Mouse (Mus musculus) Muller cell, postnatal 12 days (primary cell): Measurements from ENCODE around the gene Gstp2.
"Not testable (repeated sequence)": the region's sequence is repeated elsewhere in the genome, so short reads cannot be mapped to it uniquely, and the experiment has no call there.

ENCODE experiments used
- DNase-seq: peaks from one replicate; pipeline ENCODE4 v3.0.0-alpha.2; 2015; ENCODE audit errors: inconsistent ontology term

Gene Gstp2

GRCm38 (mm10) chr19:4049069-4049468, 3.2 kb upstream of the Gstp2 start:
- DNase-seq, result not testable (repeated sequence)

DNA sequence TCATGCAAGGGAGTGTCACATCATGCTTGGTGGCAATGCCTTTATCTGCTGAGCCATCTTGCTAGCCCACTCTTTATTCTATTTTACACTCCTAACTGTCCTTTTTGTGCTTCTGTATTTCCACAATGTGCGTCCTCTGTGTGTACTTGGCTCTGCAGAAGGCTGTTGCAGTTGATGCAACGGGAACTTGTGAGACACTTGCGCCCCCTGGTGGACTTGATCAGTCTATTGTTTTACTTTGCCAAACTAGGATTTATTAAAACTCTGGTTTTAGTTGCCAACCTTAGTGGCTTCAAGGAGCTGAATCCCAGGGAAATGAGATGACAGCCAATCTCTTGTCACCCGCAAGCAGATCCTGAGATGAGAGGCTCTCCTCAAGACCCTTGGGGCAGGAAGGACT, 2.0 kb upstream of the Gstp2 start:
- DNase-seq, result peak; percentile 19

DNA sequence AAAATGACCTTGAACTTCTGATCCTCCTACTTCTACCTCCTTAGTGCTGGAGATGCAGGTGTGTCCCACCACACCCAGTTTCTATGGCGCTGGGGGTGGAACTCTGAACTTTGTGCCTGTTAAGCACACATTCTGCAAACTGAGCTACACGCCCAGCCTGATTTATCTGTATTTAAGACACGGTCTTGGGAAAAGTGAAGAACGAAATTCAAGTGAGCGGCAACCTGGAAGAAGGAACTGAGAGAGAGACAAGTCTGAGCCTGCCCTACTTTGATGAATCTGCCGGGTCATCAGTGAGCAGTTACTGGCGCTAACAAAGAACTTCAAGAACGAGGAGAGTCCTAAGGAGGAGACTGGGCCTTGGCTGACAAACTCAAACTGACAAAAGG, 1.0 kb upstream of the Gstp2 start:
- DNase-seq, result no peak

GRCm38 (mm10) chr19:4044109-4044508, 1.7 kb downstream of the Gstp2 start:
- not testable (repeated sequence) for DNase-seq

- DNase-seq, result no peak
Measured at GRCm38 (mm10) chr19:4042124-4042523, 3.7 kb downstream of the Gstp2 start.

- not testable (repeated sequence) for DNase-seq
Measured at GRCm38 (mm10) chr19:4041500-4041899, 4.3 kb downstream of the Gstp2 start.

GRCm38 (mm10) chr19:4040941-4041340, 4.9 kb downstream of the Gstp2 start:
- not testable (repeated sequence) for DNase-seq

DNA sequence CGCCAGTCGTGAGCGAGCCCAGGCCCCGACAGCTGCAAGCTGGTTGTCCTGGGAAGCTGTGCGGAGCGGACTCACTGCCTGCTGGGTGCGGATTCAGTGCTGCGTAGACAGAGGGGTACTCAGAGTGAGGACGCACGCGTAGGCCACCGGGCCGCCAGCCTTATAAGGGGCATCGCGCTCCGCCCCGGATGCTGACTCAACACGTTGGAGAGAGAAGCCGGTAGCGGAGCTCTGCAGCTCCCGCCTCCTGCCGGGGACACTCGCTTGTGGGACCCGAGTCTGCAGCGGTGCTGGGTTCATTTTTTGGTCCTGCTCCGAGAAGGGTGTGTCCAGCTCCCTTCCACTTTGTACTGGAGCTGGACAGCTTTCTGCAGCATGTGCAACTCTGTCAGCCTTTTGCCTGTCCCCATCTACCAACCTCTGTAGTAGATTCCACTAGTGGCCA, 8.0 kb downstream of the Gstp2 start, which contains the start of gene Gstp1:
Gstp1 (minus strand) TSS at position 198 of the 445 bp plus-strand sequence.
- peak; percentile 91 for DNase-seq

DNA sequence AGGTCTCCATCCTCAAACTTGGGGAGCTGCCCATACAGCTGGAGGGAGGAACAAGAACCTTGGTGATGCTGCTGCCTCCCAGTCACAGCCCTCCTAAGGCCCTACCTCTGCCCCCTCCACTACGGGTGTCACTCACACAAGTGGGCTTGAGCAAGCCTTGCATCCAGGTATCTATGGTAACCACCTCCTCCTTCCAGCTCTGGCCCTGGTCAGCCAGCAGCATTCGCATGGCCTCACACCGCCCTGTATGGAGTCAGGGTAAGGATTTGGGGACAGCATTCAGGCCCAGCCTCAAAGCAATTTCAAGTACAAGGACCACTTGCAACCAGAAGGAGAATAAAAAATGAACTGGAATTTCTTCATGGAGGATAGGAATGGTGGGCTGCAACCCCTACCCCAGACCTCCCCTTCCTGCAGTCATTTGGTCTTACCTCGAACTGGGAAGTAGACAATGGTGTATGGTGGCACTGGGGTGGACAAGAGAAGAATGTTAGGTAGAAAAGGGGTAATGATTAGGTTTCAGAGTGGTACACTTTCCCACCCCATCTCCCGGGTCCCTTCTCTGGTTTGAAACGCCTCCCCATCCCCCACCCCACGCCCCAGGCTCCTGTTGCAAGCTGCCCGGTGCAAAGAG, 8.6 kb downstream of the Gstp2 start:
- DNase-seq, result not testable (repeated sequence)

DNA sequence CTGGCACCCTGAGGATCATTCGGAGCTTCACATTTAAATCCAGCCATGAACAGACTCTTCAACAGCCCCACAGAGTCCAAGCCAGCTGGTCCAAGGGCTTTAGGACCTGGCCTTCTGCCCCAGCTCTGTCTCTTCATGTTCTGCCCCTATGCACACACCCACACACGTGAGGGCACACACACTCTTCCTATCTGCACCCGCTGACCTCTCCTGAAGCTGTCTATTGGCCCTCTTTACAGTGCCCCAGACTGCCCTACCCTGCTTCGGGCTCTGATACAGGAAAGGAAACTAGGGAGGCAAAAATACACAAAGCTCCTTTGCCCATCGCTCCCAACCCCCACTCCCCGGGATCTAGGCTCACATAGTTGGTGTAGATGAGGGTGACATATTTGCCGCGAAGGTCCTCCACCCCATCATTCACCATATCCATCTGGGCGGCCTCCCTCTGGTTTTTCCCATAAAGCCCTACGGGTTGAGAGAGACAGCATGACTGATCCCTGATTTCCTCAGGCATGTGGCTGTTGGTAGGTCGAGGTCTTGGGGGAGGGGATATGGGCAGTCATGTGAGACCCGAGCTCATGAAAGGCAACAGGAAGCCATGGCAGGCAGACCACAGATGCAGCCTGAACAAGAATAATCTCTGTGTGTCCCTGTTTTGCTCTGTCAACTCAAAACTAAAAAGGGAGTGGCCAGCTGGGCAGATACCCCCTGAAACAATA, 9.3 kb downstream of the Gstp2 start:
- DNase-seq, result no peak

DNA sequence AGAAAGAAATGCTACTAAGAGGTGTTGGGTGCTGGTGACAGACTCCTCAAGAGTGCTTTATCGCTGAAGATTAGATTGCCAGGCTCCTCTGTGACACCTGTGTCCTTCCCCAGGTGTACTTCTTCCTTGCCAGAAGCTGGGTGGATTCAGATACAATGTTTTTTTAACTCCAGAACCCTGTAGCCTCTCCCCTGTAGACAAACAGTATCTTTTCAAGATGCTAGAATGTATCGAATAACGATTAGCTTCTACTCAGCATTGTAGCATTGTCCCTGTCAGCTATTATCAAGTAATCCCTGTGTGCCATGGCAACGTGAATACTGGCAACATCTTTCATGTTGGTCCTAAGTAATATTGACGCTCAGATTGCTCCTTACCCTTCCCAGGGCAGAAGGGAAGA, 12.1 kb downstream of the Gstp2 start:
- DNase-seq, result no peak

DNA sequence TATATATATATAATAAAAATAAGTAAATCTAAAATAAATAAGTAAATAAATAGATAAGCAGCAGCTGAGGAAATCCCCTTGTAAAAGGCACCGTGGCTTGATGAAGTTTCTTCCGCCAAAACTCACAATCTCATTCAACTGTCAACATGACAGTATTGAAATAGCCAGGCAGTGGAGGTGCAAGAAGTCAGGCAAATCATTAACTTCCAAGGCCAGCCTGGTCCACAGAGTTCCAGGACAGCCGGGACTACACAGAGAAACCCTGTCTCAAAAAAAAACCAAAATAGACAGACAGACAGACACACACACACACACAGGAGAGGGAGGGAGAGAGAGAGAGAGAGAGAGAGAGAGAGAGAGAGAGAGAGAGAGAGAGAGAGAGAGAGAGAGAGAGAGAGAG, 12.5 kb downstream of the Gstp2 start:
- DNase-seq, result no peak

GRCm38 (mm10) chr19:4032668-4033067, 13.2 kb downstream of the Gstp2 start:
- DNase-seq, result no peak

DNA sequence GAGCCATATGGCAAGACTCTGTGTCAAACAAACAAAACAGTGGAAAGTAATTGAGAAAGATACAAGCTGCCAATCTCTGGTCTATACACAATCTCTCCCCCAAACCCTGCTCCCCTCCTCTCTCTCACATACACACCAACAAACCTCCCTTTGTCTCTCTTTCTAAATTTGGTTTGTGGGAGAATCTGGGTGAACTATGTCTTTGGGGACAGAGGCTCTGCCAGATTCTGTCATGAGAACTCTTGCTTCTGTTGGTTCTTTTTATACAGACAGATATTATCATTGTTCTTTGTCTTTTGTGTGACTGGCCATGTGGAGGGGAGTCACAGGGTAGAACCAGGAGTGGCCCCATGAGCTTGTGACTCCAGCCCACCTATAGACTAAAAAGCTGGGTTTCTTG, 18.2 kb downstream of the Gstp2 start:
- DNase-seq, result no peak

DNA sequence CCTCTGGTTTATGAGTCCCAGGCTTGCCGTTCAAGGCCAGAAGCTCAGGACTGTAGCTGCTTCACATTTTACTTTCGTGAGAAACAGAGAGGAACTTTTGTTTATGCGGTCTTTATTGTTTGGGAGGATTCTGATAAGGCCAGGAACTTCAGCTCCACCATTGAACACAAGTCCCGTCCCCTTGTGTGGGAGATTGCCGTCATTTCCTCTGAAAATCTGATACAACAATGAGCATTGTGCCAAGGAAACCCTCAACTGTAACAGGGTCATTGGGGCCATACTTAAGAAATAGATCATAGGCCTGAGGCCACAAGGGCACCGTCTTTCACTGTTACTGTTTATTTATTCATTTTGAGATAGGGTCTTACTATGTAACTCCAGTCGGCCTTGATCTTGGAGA, 22.6 kb downstream of the Gstp2 start:
- DNase-seq, result no peak

DNA sequence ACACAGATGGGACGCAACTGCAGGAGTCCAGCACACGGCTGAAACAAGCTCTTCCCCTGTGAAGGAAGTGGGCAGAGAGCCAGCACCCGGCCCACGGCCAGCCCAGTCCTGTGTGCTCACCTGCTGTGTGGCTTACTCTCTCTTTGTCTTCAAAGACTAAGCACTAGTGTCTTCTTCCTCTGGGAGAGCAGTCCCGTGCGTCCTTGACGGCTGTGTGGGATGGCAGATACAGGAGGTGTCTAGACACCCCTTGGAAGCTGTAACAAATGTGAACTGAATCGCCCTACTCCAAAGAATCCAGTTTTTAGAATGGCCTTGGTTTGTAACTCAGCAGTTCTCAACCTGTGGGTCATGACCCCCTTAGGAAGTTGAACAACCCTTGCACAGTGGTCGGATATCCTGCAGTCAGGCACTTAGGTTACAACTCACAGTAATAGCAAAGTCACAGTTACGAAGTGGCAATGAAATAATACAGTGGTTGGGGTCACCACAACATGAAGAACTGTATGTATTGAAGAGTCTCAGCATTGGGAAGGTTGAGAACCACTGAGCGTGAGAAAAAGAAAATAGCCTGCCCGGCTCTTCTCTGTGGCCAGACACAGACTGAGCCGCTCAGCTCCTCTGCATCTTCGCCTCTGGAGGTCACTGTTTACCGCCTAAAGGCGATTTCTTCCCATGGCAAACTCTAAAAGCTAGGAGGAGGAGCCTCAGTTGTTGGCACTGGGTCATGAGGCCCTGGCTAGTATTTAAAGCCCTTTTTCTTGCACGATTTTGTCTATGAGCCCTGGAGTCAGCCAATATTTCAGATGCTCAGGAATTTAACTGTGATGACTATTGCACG, 26.9 kb downstream of the Gstp2 start:
- peak; percentile 71 for DNase-seq

DNA sequence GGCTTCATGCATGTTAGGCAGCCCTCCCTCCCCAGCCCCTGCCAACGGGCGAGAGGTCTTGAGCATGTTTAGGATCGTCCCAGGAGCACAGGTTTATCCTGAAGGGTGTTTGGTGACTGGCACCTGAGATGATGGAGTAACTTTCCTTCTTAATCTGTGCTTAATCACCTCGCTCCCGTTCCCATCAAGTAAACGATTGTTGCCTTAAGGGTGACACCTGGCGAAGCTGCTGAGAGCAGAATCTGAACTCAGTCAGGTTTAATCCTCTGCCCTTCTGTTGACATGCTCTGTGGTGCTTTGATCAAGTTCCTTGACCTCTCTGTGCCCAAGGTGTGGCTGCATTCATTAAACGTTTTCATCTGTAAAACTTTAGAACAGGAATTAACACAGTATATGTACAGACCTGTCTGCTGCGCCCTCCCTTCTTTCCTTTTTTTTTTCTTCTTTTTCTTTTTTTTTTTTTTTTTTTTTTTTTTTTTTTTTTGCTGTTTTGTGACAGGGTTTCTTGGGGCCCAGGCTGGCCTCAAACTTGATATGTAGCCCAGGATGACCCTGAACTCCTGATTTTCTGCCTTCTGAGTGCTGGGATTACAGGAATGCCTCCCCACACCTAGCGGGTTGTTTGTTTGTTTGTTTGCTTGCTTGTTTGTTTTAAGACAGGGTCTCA, 27.8 kb downstream of the Gstp2 start:
- no peak for DNase-seq

GRCm38 (mm10) chr19:4015635-4016034, 30.2 kb downstream of the Gstp2 start:
- no peak for DNase-seq

DNA sequence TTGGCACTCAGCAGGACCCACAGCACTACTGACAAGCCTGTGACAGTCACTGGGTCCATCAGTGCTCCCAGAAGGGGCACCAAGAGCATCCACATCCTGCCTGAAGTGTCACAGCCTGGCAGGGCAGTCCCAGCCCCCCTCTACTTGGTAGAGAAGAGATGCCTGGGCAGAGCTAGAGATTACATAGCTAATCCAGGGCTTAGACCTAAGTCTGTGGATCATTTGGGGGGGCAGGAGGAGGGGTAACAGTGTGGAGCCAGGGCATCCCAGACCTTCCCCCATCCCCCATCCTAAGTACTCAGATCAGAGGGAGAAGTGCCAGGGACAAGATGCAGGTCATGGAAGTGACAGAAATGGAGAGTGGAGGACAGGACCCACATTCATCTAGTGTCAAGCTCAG, 31.0 kb downstream of the Gstp2 start:
- no peak for DNase-seq

DNA sequence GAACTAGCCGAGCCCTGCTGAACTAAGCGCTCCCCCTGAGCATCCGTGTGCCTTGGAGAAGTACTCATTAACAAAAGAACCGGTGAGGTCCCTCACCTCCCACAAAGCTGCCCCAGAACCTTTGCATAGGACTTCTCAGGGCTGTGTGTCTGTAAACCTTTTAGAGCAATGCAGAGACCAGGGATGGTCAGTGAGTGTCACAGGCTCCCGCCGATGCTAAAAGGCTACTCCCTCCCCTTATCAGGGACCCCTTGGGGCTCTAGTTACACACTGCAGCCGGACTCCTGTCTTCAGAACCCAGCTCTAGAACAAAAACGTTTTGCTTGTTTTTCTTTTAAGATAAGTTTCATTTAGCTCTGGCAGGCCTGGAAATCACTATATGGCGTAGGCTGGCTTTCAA, 32.8 kb downstream of the Gstp2 start:
- DNase-seq, result no peak

- peak; percentile 96 for DNase-seq
Measured at GRCm38 (mm10) chr19:4012432-4013022, 33.3 kb downstream of the Gstp2 start, which contains the start of gene Ndufv1. Gene Ndufv1 (minus strand): TSS chr19:4012806.
